Mouse (Mus musculus): Measurements from ENCODE around the gene C1qtnf3. TPM values are rescaled to one million over a fixed set of nuclear protein-coding genes. Genes with fewer than 3 reads are reported as not detected.

C1qtnf3 gene
- polyA plus RNA-seq (2015; fragmentation: Nextera tagmentation; extraction: Ambion mirVana), result 2.5 TPM in 2 replicates

DNA sequence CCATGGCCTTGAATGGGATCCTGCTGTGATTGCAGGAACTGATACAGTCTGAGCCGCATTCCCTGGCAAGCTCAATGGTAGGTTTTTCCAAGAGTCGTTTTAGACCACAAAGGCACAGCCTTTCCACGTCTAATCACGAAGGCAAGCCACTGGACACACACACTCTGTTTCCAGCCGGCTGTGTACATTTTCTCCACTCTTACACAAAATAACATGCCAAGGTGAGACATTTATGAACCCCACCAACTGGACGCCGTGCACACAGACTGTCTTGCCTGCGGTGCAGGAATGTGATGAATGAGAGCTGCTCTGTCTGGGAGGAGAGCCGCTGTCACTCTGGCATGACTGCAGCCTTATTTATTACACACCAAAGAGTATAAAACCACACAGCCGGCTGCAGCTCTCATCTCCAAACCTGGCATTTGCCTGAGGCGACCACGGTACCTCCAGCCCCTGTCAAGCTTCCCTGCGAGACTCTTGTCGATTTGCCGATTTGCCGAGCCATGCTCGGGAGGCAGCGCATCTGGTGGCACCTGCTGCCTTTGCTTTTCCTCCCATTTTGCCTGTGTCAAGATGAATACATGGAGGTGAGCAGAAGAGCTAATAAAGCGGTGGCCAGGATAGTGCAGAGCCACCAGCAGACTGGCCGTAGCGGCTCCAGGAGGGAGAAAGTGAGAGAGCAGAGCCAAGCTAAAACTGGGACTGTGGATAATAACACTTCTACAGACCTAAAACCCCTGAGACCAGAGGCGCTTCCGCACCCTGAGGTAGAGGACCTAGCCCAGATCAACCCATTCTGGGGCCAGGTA, at the start of gene C1qtnf3:
TSS of gene C1qtnf3 (plus strand) at position 382 of the 809 bp plus-strand sequence.
- DNase-seq (ENCODE audit: low spot score) (no peak), ATAC-seq (no peak)
- Histone ChIP-seq H3K4me3 (ENCODE audit: low read depth, low read length) (no peak within 1 kb of the TSS), H3K4me1 (ENCODE audit: insufficient read depth, low read depth, low read length) (no peaks in the 10 kb centered on the region), H3K27ac (ENCODE audit: low read length) (no peak within 1 kb of the TSS), H3K9ac (replicated peaks; ENCODE audit: low read depth) (no peak within 1 kb of the TSS), H3K4me2 (replicated peaks; ENCODE audit: low read depth, low read length) (no peak within 1 kb of the TSS), H3K9me3 (ENCODE audit: low read length) (no peaks in the 10 kb centered on the region), H3K36me3 (ENCODE audit: insufficient read depth, low read length) (no peaks in the 10 kb centered on the region), H3K27me3 (replicated peaks; ENCODE audit: insufficient read depth, low read length) (no peaks in the 10 kb centered on the region)
- TF ChIP-seq CTCF (IDR thresholded peaks at IDR 0.05), result no peak
- TF ChIP-seq EP300 (IDR thresholded peaks at IDR 0.05), result no peak
- 68% methylated on average over 23 of the region's 23 CpGs for WGBS

DNA sequence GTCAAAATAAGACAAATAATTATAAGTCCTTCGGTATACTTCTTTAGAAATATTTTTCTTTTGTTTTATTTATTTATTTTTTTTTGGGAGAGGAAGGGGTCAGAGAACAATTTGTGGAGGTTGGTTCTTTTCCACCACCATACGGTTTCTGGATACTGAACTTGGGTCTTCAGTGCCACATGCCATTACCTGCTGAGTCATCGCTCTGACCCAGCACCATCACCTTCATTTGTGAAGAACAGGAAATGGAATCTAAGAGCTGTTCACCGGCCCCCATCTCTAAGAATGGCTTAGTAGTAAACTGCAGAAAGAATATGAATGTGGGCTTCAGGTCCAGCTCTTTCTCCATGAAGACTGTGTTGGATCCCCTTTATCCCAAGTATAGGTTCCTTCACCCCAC, 49.8 kb upstream of the C1qtnf3 start:
- DNase-seq (ENCODE audit: low spot score) (no peak), ATAC-seq (no peak)
- Histone ChIP-seq H3K9me3 (ENCODE audit: low read length) (no peaks in the 10 kb centered on the region), H3K4me1 (ENCODE audit: insufficient read depth, low read depth, low read length) (no peaks in the 10 kb centered on the region), H3K36me3 (ENCODE audit: insufficient read depth, low read length) (no peaks in the 10 kb centered on the region), H3K4me3 (ENCODE audit: low read depth, low read length) (no peak overlapping the region), H3K9ac (replicated peaks; ENCODE audit: low read depth) (no peak overlapping the region), H3K27ac (ENCODE audit: low read length) (no peak overlapping the region), H3K27me3 (replicated peaks; ENCODE audit: insufficient read depth, low read length) (no peaks in the 10 kb centered on the region), H3K4me2 (replicated peaks; ENCODE audit: low read depth, low read length) (no peak overlapping the region)
- WGBS, result 43% methylated on average over 4 of the region's 4 CpGs
- no peak for TF ChIP-seq CTCF (IDR thresholded peaks at IDR 0.05)
- TF ChIP-seq EP300 (IDR thresholded peaks at IDR 0.05), result no peak

DNA sequence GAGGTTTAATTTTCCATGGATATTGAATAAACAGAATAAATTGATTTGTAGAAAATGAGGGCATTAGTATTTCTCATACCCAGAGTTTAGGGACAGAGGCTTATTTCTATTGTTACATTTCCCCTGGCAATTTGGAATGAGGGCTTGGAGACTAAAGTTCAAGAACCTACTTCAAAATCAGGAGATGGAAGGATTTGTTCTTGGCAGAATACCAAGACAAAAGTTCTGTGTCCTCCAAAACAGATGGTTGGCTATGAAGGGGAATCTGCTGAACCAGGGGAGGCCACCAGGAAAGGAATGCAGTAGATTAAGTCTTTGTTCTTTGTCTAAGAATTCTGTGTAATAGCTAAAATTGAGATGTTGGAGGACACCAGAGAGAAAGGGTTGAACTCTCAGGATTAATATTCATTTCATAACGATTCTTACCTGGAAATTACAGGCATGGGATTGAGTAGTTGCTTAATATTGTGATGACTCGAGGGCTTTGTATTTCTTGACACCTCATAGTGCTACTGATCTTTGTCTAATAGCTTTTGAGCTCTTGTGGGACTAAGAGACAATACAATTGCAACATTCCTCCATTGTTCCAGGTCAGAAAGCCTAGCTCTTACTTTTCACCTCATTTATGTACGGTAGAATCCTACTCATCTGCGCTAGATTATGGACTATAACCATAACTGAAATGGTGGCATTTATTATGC, 35.4 kb upstream of the C1qtnf3 start:
- Histone ChIP-seq H3K36me3 (ENCODE audit: insufficient read depth, low read length) (no peaks in the 10 kb centered on the region), H3K9ac (replicated peaks; ENCODE audit: low read depth) (no peak overlapping the region), H3K4me2 (replicated peaks; ENCODE audit: low read depth, low read length) (no peak overlapping the region), H3K9me3 (ENCODE audit: low read length) (no peaks in the 10 kb centered on the region), H3K27ac (ENCODE audit: low read length) (no peak overlapping the region), H3K27me3 (replicated peaks; ENCODE audit: insufficient read depth, low read length) (no peaks in the 10 kb centered on the region), H3K4me1 (ENCODE audit: insufficient read depth, low read depth, low read length) (no peaks in the 10 kb centered on the region), H3K4me3 (ENCODE audit: low read depth, low read length) (no peak overlapping the region)
- ATAC-seq (no peak), DNase-seq (ENCODE audit: low spot score) (no peak)
- TF ChIP-seq EP300 (IDR thresholded peaks at IDR 0.05) (no peak), CTCF (IDR thresholded peaks at IDR 0.05) (no peak)
- WGBS, result 68% methylated on average over 4 of the region's 4 CpGs

- H3K9me3 ChIP-seq (ENCODE audit: low read length), result no peaks in the 10 kb centered on the region
- no peak overlapping the region for H3K4me2 ChIP-seq (replicated peaks; ENCODE audit: low read depth, low read length)
- no peak overlapping the region for H3K27ac ChIP-seq (ENCODE audit: low read length)
- H3K36me3 ChIP-seq (ENCODE audit: insufficient read depth, low read length), result no peaks in the 10 kb centered on the region
- no peak overlapping the region for H3K4me3 ChIP-seq (ENCODE audit: low read depth, low read length)
- H3K4me1 ChIP-seq (ENCODE audit: insufficient read depth, low read depth, low read length), result no peaks in the 10 kb centered on the region
- ATAC-seq (no peak), DNase-seq (ENCODE audit: low spot score) (no peak)
- TF ChIP-seq EP300 (IDR thresholded peaks at IDR 0.05) (no peak), CTCF (IDR thresholded peaks at IDR 0.05) (no peak)
- H3K27me3 ChIP-seq (replicated peaks; ENCODE audit: insufficient read depth, low read length), result no peaks in the 10 kb centered on the region
- WGBS, result 89% methylated on average over 3 of the region's 3 CpGs
- no peak overlapping the region for H3K9ac ChIP-seq (replicated peaks; ENCODE audit: low read depth)
Observed at GRCm38 (mm10) chr15:10917312-10917660, 34.8 kb upstream of the C1qtnf3 start.

DNA sequence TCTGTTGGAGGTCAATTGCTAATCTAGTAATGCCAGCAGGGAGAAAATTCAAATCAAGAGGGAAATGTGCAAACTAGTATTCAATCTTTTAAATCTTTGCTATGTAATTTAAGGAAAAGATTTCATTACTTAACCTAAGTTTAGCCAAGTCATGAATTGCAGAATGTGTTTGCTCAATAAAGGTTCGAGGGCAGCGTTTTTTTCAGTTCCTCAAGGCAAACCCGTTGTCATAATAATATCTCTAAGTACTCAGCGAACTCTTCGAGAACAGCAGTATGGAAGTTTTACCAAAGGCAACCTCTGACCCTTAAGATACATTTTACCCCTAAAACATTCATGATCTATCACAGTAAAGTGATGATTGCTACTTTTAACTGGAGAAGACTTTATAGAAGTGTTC, 31.9 kb upstream of the C1qtnf3 start:
- Histone ChIP-seq H3K27ac (ENCODE audit: low read length) (no peak overlapping the region), H3K9me3 (ENCODE audit: low read length) (no peaks in the 10 kb centered on the region), H3K36me3 (ENCODE audit: insufficient read depth, low read length) (no peaks in the 10 kb centered on the region), H3K9ac (replicated peaks; ENCODE audit: low read depth) (no peak overlapping the region), H3K4me1 (ENCODE audit: insufficient read depth, low read depth, low read length) (no peaks in the 10 kb centered on the region), H3K4me2 (replicated peaks; ENCODE audit: low read depth, low read length) (no peak overlapping the region), H3K27me3 (replicated peaks; ENCODE audit: insufficient read depth, low read length) (no peaks in the 10 kb centered on the region), H3K4me3 (ENCODE audit: low read depth, low read length) (no peak overlapping the region)
- no peak for TF ChIP-seq CTCF (IDR thresholded peaks at IDR 0.05)
- no peak for TF ChIP-seq EP300 (IDR thresholded peaks at IDR 0.05)
- no peak for ATAC-seq
- no peak for DNase-seq (ENCODE audit: low spot score)
- 44% methylated on average over 5 of the region's 5 CpGs for WGBS

DNA sequence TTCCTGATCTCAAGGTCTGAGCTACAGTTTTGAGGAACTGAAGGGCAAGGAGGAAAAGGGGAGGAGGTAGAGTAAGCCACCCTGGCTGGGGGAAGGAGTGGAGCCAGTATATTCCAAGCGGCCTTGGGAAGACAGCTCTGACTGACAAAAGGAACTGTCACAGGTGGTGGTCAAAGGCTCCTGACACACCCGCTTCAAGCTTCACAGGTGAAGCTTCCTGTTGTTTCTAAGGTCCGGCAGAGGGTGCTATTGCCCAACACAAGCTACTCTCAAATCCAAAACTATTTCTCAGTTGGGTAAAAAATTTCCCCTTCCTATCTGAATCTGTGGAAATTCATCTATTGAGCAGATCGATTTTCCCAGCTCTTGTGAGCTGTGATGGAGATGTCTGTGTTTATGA, 31.1 kb upstream of the C1qtnf3 start:
- no peaks in the 10 kb centered on the region for H3K4me1 ChIP-seq (ENCODE audit: insufficient read depth, low read depth, low read length)
- H3K9ac ChIP-seq (replicated peaks; ENCODE audit: low read depth), result no peak overlapping the region
- peak; percentile 62 for DNase-seq (ENCODE audit: low spot score)
- ATAC-seq, result no peak
- TF ChIP-seq EP300 (IDR thresholded peaks at IDR 0.05) (no peak), CTCF (IDR thresholded peaks at IDR 0.05) (peak; percentile 68)
- no peaks in the 10 kb centered on the region for H3K9me3 ChIP-seq (ENCODE audit: low read length)
- 9% methylated on average over 4 of the region's 4 CpGs for WGBS
- no peak overlapping the region for H3K27ac ChIP-seq (ENCODE audit: low read length)
- no peak overlapping the region for H3K4me2 ChIP-seq (replicated peaks; ENCODE audit: low read depth, low read length)
- H3K4me3 ChIP-seq (ENCODE audit: low read depth, low read length), result no peak overlapping the region
- no peaks in the 10 kb centered on the region for H3K27me3 ChIP-seq (replicated peaks; ENCODE audit: insufficient read depth, low read length)
- no peaks in the 10 kb centered on the region for H3K36me3 ChIP-seq (ENCODE audit: insufficient read depth, low read length)

Measured in lung, postnatal 0 days (tissue).